Mouse (Mus musculus) ES-E14 (cell line): ENCODE data around the gene Pam. TPM values are rescaled to one million over a fixed set of nuclear protein-coding genes. Genes with fewer than 3 reads are reported as not detected.

Experiments used
- DNase-seq: peaks from one replicate; pipeline ENCODE4 v3.0.0-alpha.2; 2013; ENCODE audit warnings: low read depth, low spot score
- H3K27ac ChIP-seq: 2 replicates; pipeline ENCODE4 v1.5.1; 2012; ENCODE audit warnings: low read depth, mild to moderate bottlenecking, low read length, moderate library complexity, mixed read lengths; ENCODE audit not compliant: poor library complexity, insufficient read depth, severe bottlenecking
- H3K36me3 ChIP-seq: 2 replicates; pipeline ENCODE4 v1.6.1; 2012; ENCODE audit warnings: mild to moderate bottlenecking, low read length, moderate library complexity, mixed read lengths; ENCODE audit not compliant: control insufficient read depth, poor library complexity, insufficient read depth, severe bottlenecking
- H3K4me1 ChIP-seq, 2 experiments: fragments of 150-350 bp in 1 of 2; sonication (generic) in 1 of 2; 2 replicates each; pipeline ENCODE4 v1.6.1; 2012; ENCODE audit warnings: low read length in 2 of 2, mild to moderate bottlenecking in 1 of 2, mixed read lengths in 1 of 2; ENCODE audit not compliant: control insufficient read depth in 2 of 2, insufficient read depth in 2 of 2, poor library complexity in 1 of 2
- H3K4me3 ChIP-seq, 2 experiments: fragments of 150-350 bp in 1 of 2; sonication (generic) in 1 of 2; 2 replicates each; pipeline ENCODE4 v1.5.1; 2012; ENCODE audit warnings: low read length in 2 of 2, low read depth in 1 of 2, mild to moderate bottlenecking in 1 of 2, mixed read lengths in 1 of 2; ENCODE audit not compliant: insufficient read depth in 1 of 2, poor library complexity in 1 of 2, severe bottlenecking in 1 of 2
- H3K9ac ChIP-seq: 2 replicates; pipeline ENCODE4 v1.6.1; 2012; ENCODE audit warnings: low read depth, mild to moderate bottlenecking, low read length, mixed read lengths; ENCODE audit not compliant: poor library complexity, insufficient read depth, severe bottlenecking
- H3K9me3 ChIP-seq: fragments of 150-350 bp; sonication (generic); 2 replicates; pipeline ENCODE4 v1.6.1; 2012; ENCODE audit warnings: low read depth, mild to moderate bottlenecking, low read length; ENCODE audit not compliant: control insufficient read depth, insufficient read depth
- CHD2 ChIP-seq: IDR thresholded peaks from 2 replicates; pipeline ENCODE4 v1.6.1; 2014; ENCODE audit warnings: mild to moderate bottlenecking, low read depth, low read length, inconsistent platforms
- HCFC1 ChIP-seq: IDR thresholded peaks from 2 replicates; pipeline ENCODE4 v1.6.1; 2012; ENCODE audit warnings: low read length, inconsistent platforms, borderline replicate concordance; ENCODE audit not compliant: insufficient read depth
- MAFK ChIP-seq: IDR thresholded peaks from 2 replicates; pipeline ENCODE4 v1.6.1; 2014; ENCODE audit warnings: mild to moderate bottlenecking, low read depth, low read length, inconsistent platforms; ENCODE audit not compliant: insufficient read depth
- ZC3H11A ChIP-seq: IDR thresholded peaks from 2 replicates; pipeline ENCODE4 v1.6.1; 2012; ENCODE audit warnings: low read depth, mild to moderate bottlenecking, inconsistent platforms, low read length, borderline replicate concordance
- ZNF384 ChIP-seq: IDR thresholded peaks from 2 replicates; pipeline ENCODE4 v1.6.1; 2012; ENCODE audit warnings: low read depth, low read length, inconsistent platforms
- in situ Hi-C, 2 experiments: fragments of 600-800 bp; cut with MboI; formaldehyde crosslinking; loops; one replicate each; pipeline ENCODE4 v1.15.1; 2025; ENCODE audit warnings: low sequenced_read_pairs in 2 of 2, inconsistent platforms in 1 of 2; ENCODE audit not compliant: unreplicated experiment in 2 of 2
- total RNA-seq: library from RNA; depleted of rRNA; stranded (reverse); fragments of 300-350 nt; gene quantifications from 2 replicates; pipeline ENCODE4 v1.2.3, GENCODE M21; 2012

The Pam gene
- total RNA-seq, 1 experiment, result 16.0 TPM

GRCm38 (mm10) chr1:97942966-97943365 is 152.5 kb downstream of the Pam start:
- H3K36me3 ChIP-seq, result no peaks in the 10 kb centered on the region
- no peaks in the 10 kb centered on the region for H3K9me3 ChIP-seq
- TF ChIP-seq MAFK, result no peak
- no peak for TF ChIP-seq CHD2
- H3K4me3 ChIP-seq, result no peak overlapping the region
- H3K27ac ChIP-seq, result no peak overlapping the region
- H3K9ac ChIP-seq, result no peak overlapping the region
- H3K4me1 ChIP-seq, result no peaks in the 10 kb centered on the region
- DNase-seq, result no peak
- in situ Hi-C loops, result no loop called here

- no peak for TF ChIP-seq HCFC1
- no peak for TF ChIP-seq ZC3H11A
- no peak for TF ChIP-seq CHD2
- TF ChIP-seq ZNF384, result no peak
- TF ChIP-seq MAFK, result no peak
- Histone ChIP-seq H3K36me3 (no peaks in the 10 kb centered on the region), H3K27ac (no peak overlapping the region), H3K4me3 (no peak overlapping the region), H3K9ac (no peak overlapping the region), H3K9me3 (no peaks in the 10 kb centered on the region), H3K4me1 (no peaks in the 10 kb centered on the region)
- no peak for DNase-seq
- in situ Hi-C loops, result no loop called here
Measured at GRCm38 (mm10) chr1:97938586-97938985, 156.9 kb downstream of the Pam start.

- no peak overlapping the region for H3K27ac ChIP-seq
- no peak overlapping the region for H3K4me3 ChIP-seq
- no peaks in the 10 kb centered on the region for H3K4me1 ChIP-seq
- DNase-seq, result no peak
- TF ChIP-seq CHD2 (no peak), ZC3H11A (no peak), ZNF384 (no peak), MAFK (no peak), HCFC1 (no peak)
- H3K9ac ChIP-seq, result no peak overlapping the region
- H3K9me3 ChIP-seq, result no peaks in the 10 kb centered on the region
- no peaks in the 10 kb centered on the region for H3K36me3 ChIP-seq
- in situ Hi-C loops, result no loop called here
Measured at GRCm38 (mm10) chr1:97938053-97938452, 157.4 kb downstream of the Pam start.

GRCm38 (mm10) chr1:97934940-97935339 is 160.5 kb downstream of the Pam start:
- Histone ChIP-seq H3K9ac (no peak overlapping the region), H3K9me3 (no peaks in the 10 kb centered on the region), H3K4me3 (no peak overlapping the region), H3K27ac (no peak overlapping the region), H3K4me1 (no peaks in the 10 kb centered on the region), H3K36me3 (no peaks in the 10 kb centered on the region)
- in situ Hi-C loops, result no loop called here
- DNase-seq, result no peak
- TF ChIP-seq CHD2 (no peak), ZNF384 (no peak), HCFC1 (no peak), ZC3H11A (no peak), MAFK (no peak)

- TF ChIP-seq MAFK (no peak), ZNF384 (no peak), HCFC1 (no peak), CHD2 (no peak), ZC3H11A (no peak)
- no peak for DNase-seq
- Histone ChIP-seq H3K9ac (no peak overlapping the region), H3K9me3 (no peaks in the 10 kb centered on the region), H3K4me3 (no peak overlapping the region), H3K4me1 (no peaks in the 10 kb centered on the region), H3K36me3 (no peaks in the 10 kb centered on the region), H3K27ac (no peak overlapping the region)
- in situ Hi-C loops, result no loop called here
Measured at GRCm38 (mm10) chr1:97931220-97931619, 164.2 kb downstream of the Pam start.
